28 mouse cellular contexts compared by ENCODE assay signal in genomic region chr10:44818615-44819014, GRCm38 (mm10).
DNase-seq lines count a peak whose midpoint lies in the region; ATAC-seq and TF ChIP-seq lines count a peak whose summit lies in the region.
"Had no signal": no experiment of that assay in that cellular context is flagged by ENCODE, and none has a peak within 500 bp of the region (broad histone marks: within the 10 kb centered on the region; RNA-seq: fewer than 3 reads in every experiment).

No protein-coding gene starts in this region.

- no peak overlapping the region for H3K27ac ChIP-seq in CH12.LX (ENCODE audit: insufficient read depth, low read depth)
- H3K27ac ChIP-seq in hindbrain, embryonic 16.5 days (ENCODE audit: low read depth, low read length): no peak overlapping the region
- H3K27ac ChIP-seq in neural tube, embryonic 15.5 days (replicated peaks): no peak overlapping the region
- H3K27ac ChIP-seq: forebrain, embryonic 12.5 days; hindbrain, embryonic 12.5 days; liver, embryonic 14.5 days had no signal

- TF ChIP-seq POLR2A in CH12.LX (IDR thresholded peaks at IDR 0.05; ENCODE audit: low read depth, low read length): no peak

- no peaks in the 10 kb centered on the region for H3K36me3 ChIP-seq in CH12.LX (replicated peaks in 1 of 2; ENCODE audit: control insufficient read depth in 1 of 2, insufficient read depth in 1 of 2, low read length in 1 of 2)
- H3K36me3 ChIP-seq in hindbrain, embryonic 16.5 days (ENCODE audit: control insufficient read depth, insufficient read depth, low read length): no peaks in the 10 kb centered on the region
- no peaks in the 10 kb centered on the region for H3K36me3 ChIP-seq in neural tube, embryonic 15.5 days
- H3K36me3 ChIP-seq: forebrain, embryonic 12.5 days; G1E; hindbrain, embryonic 12.5 days had no signal

- TF ChIP-seq CTCF in CH12.LX (conservative IDR thresholded peaks at IDR 0.05 in 1 of 2, IDR thresholded peaks at IDR 0.05 in 1 of 2; ENCODE audit: low read depth in 2 of 2, low read length in 2 of 2): no peak

- no peaks in the 10 kb centered on the region for H3K79me2 ChIP-seq in CH12.LX (replicated peaks; ENCODE audit: control insufficient read depth, extremely low read depth, insufficient read depth, poor library complexity, severe bottlenecking)

- in situ Hi-C loops in CH12.LX (cut with MboI; ENCODE audit: low pct_ligation_motif_present, low pct_unique_long_range_greater_than_20kb, low sequenced_read_pairs): no loop called here

- WGBS in hindbrain, embryonic 16.5 days: 90% methylated on average over 1 of the region's 1 CpGs
- 93% methylated on average over 1 of the region's 1 CpGs for WGBS in neural tube, embryonic 15.5 days

- dilution Hi-C loops in CH12.LX (cut with MboI; ENCODE audit: extremely low pct_ligation_motif_present, extremely low pct_unique_long_range_greater_than_20kb, low sequenced_read_pairs): no loop called here

- peaks cover 10% of the 10 kb centered on the region for H3K27me3 ChIP-seq in CH12.LX (replicated peaks)
- H3K27me3 ChIP-seq in hindbrain, embryonic 16.5 days (replicated peaks; ENCODE audit: control insufficient read depth, insufficient read depth, low read length): no peaks in the 10 kb centered on the region
- no peaks in the 10 kb centered on the region for H3K27me3 ChIP-seq in neural tube, embryonic 15.5 days (replicated peaks)
- H3K27me3 ChIP-seq: forebrain, embryonic 12.5 days; hindbrain, embryonic 12.5 days; megakaryocyte, embryonic 14.5 days; Patski had no signal

- no peak for TF ChIP-seq RAD21 in CH12.LX (IDR thresholded peaks at IDR 0.05; ENCODE audit: low read depth, low read length)

- TF ChIP-seq EP300 in CH12.LX (IDR thresholded peaks at IDR 0.05; ENCODE audit: low read length): peak; percentile 54

- H3K4me1 ChIP-seq in CH12.LX (ENCODE audit: control insufficient read depth in 1 of 2, insufficient read depth in 2 of 2): peaks cover 13 to 39% of the 10 kb centered on the region in 2 experiments; a peak in 3 of 4 replicates
- no peaks in the 10 kb centered on the region for H3K4me1 ChIP-seq in hindbrain, embryonic 16.5 days (ENCODE audit: control insufficient read depth, insufficient read depth, low read depth, low read length)
- no peaks in the 10 kb centered on the region for H3K4me1 ChIP-seq in neural tube, embryonic 15.5 days
- H3K4me1 ChIP-seq: forebrain, embryonic 12.5 days; hindbrain, embryonic 12.5 days had no signal

- DNase-seq in 3134 (ENCODE audit: extremely low read depth, insufficient read length, low spot score): peak; percentile 23
- DNase-seq in CH12.LX (ENCODE audit: extremely low read depth): peak; percentile 64
- no peak for DNase-seq in ovary, adult 18-20 months (ENCODE audit: low spot score)
- DNase-seq: adrenal gland, postnatal 10 days; B cell, adult 2 months; cerebellum, adult 18-20 months; cerebellum, postnatal 10 days; forebrain, postnatal 0 days; heart, postnatal 14 days; kidney, adult 11 months; kidney, postnatal 14 days; liver; lung, embryonic 14.5 days; midbrain, embryonic 14.5 days; right cerebral cortex, adult 18-20 months; spleen, adult 18-20 months; thymus, postnatal 14 days had no signal

- H3K9ac ChIP-seq in CH12.LX (ENCODE audit: insufficient read depth, low read depth): no peak overlapping the region
- no peak overlapping the region for H3K9ac ChIP-seq in hindbrain, embryonic 16.5 days (ENCODE audit: low read depth, low read length)
- H3K9ac ChIP-seq in neural tube, embryonic 15.5 days (replicated peaks): no peak overlapping the region
- H3K9ac ChIP-seq: forebrain, embryonic 12.5 days; forebrain, postnatal 0 days; hindbrain, embryonic 12.5 days; liver, embryonic 14.5 days; lung, embryonic 14.5 days had no signal

- H3K4me2 ChIP-seq in CH12.LX (ENCODE audit: insufficient read depth, low read depth, poor library complexity, severe bottlenecking): no peak overlapping the region
- H3K4me2 ChIP-seq in hindbrain, embryonic 16.5 days (ENCODE audit: low read length): no peak overlapping the region
- H3K4me2 ChIP-seq in neural tube, embryonic 15.5 days: no peak overlapping the region
- H3K4me2 ChIP-seq: forebrain, embryonic 12.5 days; hindbrain, embryonic 12.5 days; lung, embryonic 14.5 days had no signal

- H3K4me3 ChIP-seq in CH12.LX (replicated peaks in 1 of 3; ENCODE audit: low read depth in 2 of 3, low read length in 2 of 3, poor library complexity in 1 of 3): no peak overlapping the region
- H3K4me3 ChIP-seq in hindbrain, embryonic 16.5 days (ENCODE audit: low read length): no peak overlapping the region
- no peak overlapping the region for H3K4me3 ChIP-seq in neural tube, embryonic 15.5 days (replicated peaks)
- H3K4me3 ChIP-seq: erythroblast, embryonic 14.5 days; forebrain, embryonic 12.5 days; hindbrain, embryonic 12.5 days; megakaryocyte, embryonic 14.5 days had no signal

- ATAC-seq in common myeloid progenitor, adult 5-6 weeks (replicated peaks; ENCODE audit: low read depth, poor library complexity, severe bottlenecking): peak; percentile 65
- ATAC-seq in megakaryocyte progenitor cell, adult 5-6 weeks (replicated peaks; ENCODE audit: poor library complexity): peak; percentile 70
- no peak for ATAC-seq in hindbrain, embryonic 16.5 days
- no peak for ATAC-seq in neural tube, embryonic 15.5 days (ENCODE audit: low FRiP score)
- ATAC-seq: forebrain, postnatal 0 days; Patski had no signal

- H3K9me3 ChIP-seq in CH12.LX (replicated peaks; ENCODE audit: low read length): no peaks in the 10 kb centered on the region
- H3K9me3 ChIP-seq in hindbrain, embryonic 16.5 days (ENCODE audit: control insufficient read depth, low read length): no peaks in the 10 kb centered on the region
- no peaks in the 10 kb centered on the region for H3K9me3 ChIP-seq in neural tube, embryonic 15.5 days (replicated peaks)
- H3K9me3 ChIP-seq: forebrain, embryonic 12.5 days; G1E; hindbrain, embryonic 12.5 days; megakaryocyte, embryonic 14.5 days had no signal

TF ChIP-seq in CH12.LX, 34 proteins besides CTCF, POLR2A, EP300 and RAD21:
- peak; percentile 81 for TF ChIP-seq JUND (conservative IDR thresholded peaks at IDR 0.05; ENCODE audit: low read depth, low read length)
- TF ChIP-seq RCOR1 (conservative IDR thresholded peaks at IDR 0.05; ENCODE audit: low read depth, low read length): no peak
- TF ChIP-seq SMC3 (IDR thresholded peaks at IDR 0.05; ENCODE audit: low read depth, low read length): no peak
- no peak for TF ChIP-seq USF1 (IDR thresholded peaks at IDR 0.05; ENCODE audit: low read depth, low read length)
- TF ChIP-seq ZNF384 (IDR thresholded peaks at IDR 0.05; ENCODE audit: low read depth, low read length): peak; percentile 80
- no peak for TF ChIP-seq ZMIZ1 (IDR thresholded peaks at IDR 0.05; ENCODE audit: low read depth, low read length)
- TF ChIP-seq BHLHE40 (IDR thresholded peaks at IDR 0.05; ENCODE audit: low read depth, low read length): peak; percentile 48; the same call in 1 of the 2 replicates
- TF ChIP-seq KAT2A (IDR thresholded peaks at IDR 0.05; ENCODE audit: insufficient replicate concordance, low read length): no peak
- 0 out of 2 replicates have a peak, but pooled peaks have one; percentile 11 for TF ChIP-seq TCF12 (IDR thresholded peaks at IDR 0.05; ENCODE audit: low read depth, low read length)
- TF ChIP-seq USF2 (conservative IDR thresholded peaks at IDR 0.05; ENCODE audit: low read depth, low read length): no peak
- peak; percentile 56; the same call in 1 of the 2 replicates for TF ChIP-seq MEF2A (IDR thresholded peaks at IDR 0.05; ENCODE audit: borderline replicate concordance, low read depth, low read length)
- no peak for TF ChIP-seq CHD1 (IDR thresholded peaks at IDR 0.05; ENCODE audit: low read depth, low read length)
- peak; percentile 66 for TF ChIP-seq JUN (IDR thresholded peaks at IDR 0.05; ENCODE audit: insufficient read depth, low read depth, low read length)
- TF ChIP-seq IRF4 (IDR thresholded peaks at IDR 0.05; ENCODE audit: low read depth, low read length): no peak
- TF ChIP-seq ETS1 (conservative IDR thresholded peaks at IDR 0.05; ENCODE audit: low read depth, low read length): peak; percentile 74
- no peak for TF ChIP-seq CHD2 (IDR thresholded peaks at IDR 0.05; ENCODE audit: low read length)
- no peak for TF ChIP-seq E2F4 (IDR thresholded peaks at IDR 0.05; ENCODE audit: insufficient replicate concordance, low read depth, low read length)
TF ChIP-seq in CH12.LX: peak in this region for 7.

Comparison
In these comparisons a context has a peak if more than half of its experiments do, and no peak if none do; other contexts are left out.
1. ATAC-seq: peak in common myeloid progenitor, adult 5-6 weeks (single experiment) and megakaryocyte progenitor cell, adult 5-6 weeks (single experiment); none in hindbrain, embryonic 16.5 days (single experiment) and neural tube, embryonic 15.5 days (single experiment).